Mouse (Mus musculus): ENCODE measurements around the gene Ilf3. TPM values are rescaled to one million over a fixed set of nuclear protein-coding genes. Genes with fewer than 3 reads are reported as not detected.

Gene Ilf3
- polyA plus RNA-seq, 1 experiment from 2014 or later: 193 TPM

- ATAC-seq (ENCODE audit: insufficient number of reproducible peaks, insufficient read depth, low FRiP score, low read depth): no peak
- Histone ChIP-seq H3K27ac (ENCODE audit: low read length) (no peak overlapping the region), H3K4me2 (replicated peaks; ENCODE audit: low read depth, low read length) (no peak overlapping the region), H3K4me3 (ENCODE audit: low read depth, low read length) (no peak overlapping the region), H3K27me3 (ENCODE audit: control insufficient read depth, insufficient read depth, low read length) (no peaks in the 10 kb centered on the region), H3K4me1 (ENCODE audit: control insufficient read depth, insufficient read depth, low read length) (peaks cover 9% of the 10 kb centered on the region; the same call in 1 of the 2 replicates), H3K9me3 (ENCODE audit: control insufficient read depth, low read depth, low read length) (no peaks in the 10 kb centered on the region), H3K36me3 (ENCODE audit: control insufficient read depth, insufficient read depth, low read length) (no peaks in the 10 kb centered on the region), H3K9ac (replicated peaks; ENCODE audit: low read depth, low read length) (no peak overlapping the region)
- WGBS: 86% methylated on average over 11 of the region's 11 CpGs
These were observed 43.4 kb upstream of the Ilf3 start for GRCm38 (mm10) chr9:21324269-21324668.

DNA sequence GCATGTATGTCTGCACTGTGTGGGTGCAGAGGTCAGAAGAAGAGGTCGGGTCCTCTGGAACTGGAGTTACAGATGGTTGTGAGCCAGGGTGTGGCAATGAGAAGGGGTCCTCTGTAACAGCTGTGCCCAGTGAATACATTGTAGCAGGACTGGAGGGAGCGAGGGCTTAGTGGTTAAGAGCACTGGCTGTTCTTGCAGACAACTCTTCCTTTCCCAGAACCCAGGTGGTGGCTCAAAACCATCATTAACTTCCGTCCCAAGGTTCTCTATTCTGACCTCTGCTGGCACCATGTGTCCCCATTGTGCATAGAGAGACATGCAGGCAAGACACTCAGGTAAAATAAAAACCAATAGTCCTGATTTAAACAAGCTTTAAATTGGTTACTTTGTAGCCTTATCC is 40.1 kb upstream of the Ilf3 start:
- no peak overlapping the region for H3K9ac ChIP-seq (replicated peaks; ENCODE audit: low read depth, low read length)
- no peaks in the 10 kb centered on the region for H3K9me3 ChIP-seq (ENCODE audit: control insufficient read depth, low read depth, low read length)
- WGBS: 67% methylated on average over 3 of the region's 3 CpGs
- no peak overlapping the region for H3K4me3 ChIP-seq (ENCODE audit: low read depth, low read length)
- no peaks in the 10 kb centered on the region for H3K27me3 ChIP-seq (ENCODE audit: control insufficient read depth, insufficient read depth, low read length)
- 0 out of 2 replicates have a peak, but pooled peaks cover 4% of the 10 kb centered on the region for H3K4me1 ChIP-seq (ENCODE audit: control insufficient read depth, insufficient read depth, low read length)
- ATAC-seq (ENCODE audit: insufficient number of reproducible peaks, insufficient read depth, low FRiP score, low read depth): no peak
- no peak overlapping the region for H3K4me2 ChIP-seq (replicated peaks; ENCODE audit: low read depth, low read length)
- no peaks in the 10 kb centered on the region for H3K36me3 ChIP-seq (ENCODE audit: control insufficient read depth, insufficient read depth, low read length)
- no peak overlapping the region for H3K27ac ChIP-seq (ENCODE audit: low read length)

GRCm38 (mm10) chr9:21328041-21328440 is 39.6 kb upstream of the Ilf3 start:
- no peak for ATAC-seq (ENCODE audit: insufficient number of reproducible peaks, insufficient read depth, low FRiP score, low read depth)
- Histone ChIP-seq H3K27ac (ENCODE audit: low read length) (no peak overlapping the region), H3K27me3 (ENCODE audit: control insufficient read depth, insufficient read depth, low read length) (no peaks in the 10 kb centered on the region), H3K4me2 (replicated peaks; ENCODE audit: low read depth, low read length) (no peak overlapping the region), H3K9ac (replicated peaks; ENCODE audit: low read depth, low read length) (no peak overlapping the region), H3K4me3 (ENCODE audit: low read depth, low read length) (no peak overlapping the region), H3K9me3 (ENCODE audit: control insufficient read depth, low read depth, low read length) (no peaks in the 10 kb centered on the region), H3K36me3 (ENCODE audit: control insufficient read depth, insufficient read depth, low read length) (no peaks in the 10 kb centered on the region), H3K4me1 (ENCODE audit: control insufficient read depth, insufficient read depth, low read length) (0 out of 2 replicates have a peak, but pooled peaks cover 4% of the 10 kb centered on the region)
- WGBS: 76% methylated on average over 3 of the region's 3 CpGs

DNA sequence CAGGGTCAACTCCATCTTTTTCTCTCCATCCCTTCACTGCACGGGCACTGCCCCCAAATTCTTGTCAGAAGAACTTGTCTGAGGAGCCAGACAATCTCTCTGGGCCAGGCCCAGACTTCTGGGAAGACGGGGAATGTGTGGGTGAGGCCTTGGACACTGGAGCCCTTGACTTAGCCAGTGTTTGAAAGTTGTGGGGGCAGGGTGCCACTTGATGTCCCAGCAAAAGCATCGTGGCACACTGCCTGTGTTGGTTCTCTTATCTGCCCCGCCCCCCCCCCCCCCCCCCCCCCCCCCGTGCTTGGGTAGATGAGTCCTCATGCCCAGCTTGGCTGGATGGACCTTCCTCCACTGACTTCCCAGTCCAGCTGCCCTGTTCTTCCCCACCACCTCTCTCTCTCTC is 38.6 kb upstream of the Ilf3 start:
- H3K4me3 ChIP-seq (ENCODE audit: low read depth, low read length): no peak overlapping the region
- H3K27ac ChIP-seq (ENCODE audit: low read length): no peak overlapping the region
- H3K36me3 ChIP-seq (ENCODE audit: control insufficient read depth, insufficient read depth, low read length): no peaks in the 10 kb centered on the region
- no peak for ATAC-seq (ENCODE audit: insufficient number of reproducible peaks, insufficient read depth, low FRiP score, low read depth)
- H3K9me3 ChIP-seq (ENCODE audit: control insufficient read depth, low read depth, low read length): no peaks in the 10 kb centered on the region
- H3K27me3 ChIP-seq (ENCODE audit: control insufficient read depth, insufficient read depth, low read length): no peaks in the 10 kb centered on the region
- 0 out of 2 replicates have a peak, but pooled peaks cover 4% of the 10 kb centered on the region for H3K4me1 ChIP-seq (ENCODE audit: control insufficient read depth, insufficient read depth, low read length)
- no peak overlapping the region for H3K9ac ChIP-seq (replicated peaks; ENCODE audit: low read depth, low read length)
- no peak overlapping the region for H3K4me2 ChIP-seq (replicated peaks; ENCODE audit: low read depth, low read length)
- WGBS: 63% methylated on average over 3 of the region's 5 CpGs

GRCm38 (mm10) chr9:21329699-21330289 is 37.9 kb upstream of the Ilf3 start:
- Histone ChIP-seq H3K9ac (replicated peaks; ENCODE audit: low read depth, low read length) (no peak overlapping the region), H3K36me3 (ENCODE audit: control insufficient read depth, insufficient read depth, low read length) (no peaks in the 10 kb centered on the region), H3K4me3 (ENCODE audit: low read depth, low read length) (no peak overlapping the region), H3K9me3 (ENCODE audit: control insufficient read depth, low read depth, low read length) (no peaks in the 10 kb centered on the region), H3K4me2 (replicated peaks; ENCODE audit: low read depth, low read length) (no peak overlapping the region), H3K27ac (ENCODE audit: low read length) (no peak overlapping the region), H3K4me1 (ENCODE audit: control insufficient read depth, insufficient read depth, low read length) (0 out of 2 replicates have a peak, but pooled peaks cover 4% of the 10 kb centered on the region), H3K27me3 (ENCODE audit: control insufficient read depth, insufficient read depth, low read length) (no peaks in the 10 kb centered on the region)
- 89% methylated on average over 10 of the region's 10 CpGs for WGBS
- no peak for ATAC-seq (ENCODE audit: insufficient number of reproducible peaks, insufficient read depth, low FRiP score, low read depth)

DNA sequence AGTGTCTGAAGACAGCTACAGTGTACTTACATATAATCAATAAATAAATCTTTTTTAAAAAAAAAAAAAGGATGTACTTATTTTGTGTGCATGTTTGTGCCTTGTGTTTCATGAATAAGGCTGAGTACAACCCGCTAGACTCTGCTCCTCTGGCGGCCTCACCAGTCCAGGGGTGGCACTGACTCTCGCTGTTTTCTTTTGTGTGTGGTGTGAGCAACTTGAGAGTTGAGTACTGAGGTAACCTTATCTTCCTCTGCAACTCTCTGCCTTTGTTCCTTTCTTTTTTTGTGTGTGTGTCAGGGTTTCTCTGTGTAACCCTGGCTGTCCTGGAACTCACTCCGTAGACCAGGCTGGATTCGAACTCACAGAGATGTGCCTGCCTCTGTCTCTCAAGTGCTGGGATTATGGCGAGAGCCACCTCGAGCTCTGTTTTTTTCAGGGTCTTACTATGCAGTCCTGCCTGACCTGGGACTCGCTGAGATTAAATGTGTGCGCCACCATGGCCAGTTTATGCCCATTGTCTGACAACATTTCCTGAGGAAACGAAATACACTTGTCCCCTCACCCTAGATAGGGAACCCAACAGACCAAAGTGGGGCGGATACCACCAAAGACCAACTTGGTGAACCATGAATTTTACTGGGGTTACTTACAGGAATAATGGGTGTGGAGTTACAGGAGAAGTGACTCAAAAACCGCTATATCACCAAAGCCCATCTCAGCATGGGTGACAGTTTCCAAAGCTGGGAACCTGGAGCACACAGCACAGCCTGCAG is 36.1 kb upstream of the Ilf3 start:
- Histone ChIP-seq H3K4me3 (ENCODE audit: low read depth, low read length) (no peak overlapping the region), H3K36me3 (ENCODE audit: control insufficient read depth, insufficient read depth, low read length) (no peaks in the 10 kb centered on the region), H3K27ac (ENCODE audit: low read length) (no peak overlapping the region), H3K27me3 (ENCODE audit: control insufficient read depth, insufficient read depth, low read length) (no peaks in the 10 kb centered on the region), H3K9ac (replicated peaks; ENCODE audit: low read depth, low read length) (no peak overlapping the region), H3K9me3 (ENCODE audit: control insufficient read depth, low read depth, low read length) (no peaks in the 10 kb centered on the region), H3K4me2 (replicated peaks; ENCODE audit: low read depth, low read length) (no peak overlapping the region), H3K4me1 (ENCODE audit: control insufficient read depth, insufficient read depth, low read length) (0 out of 2 replicates have a peak, but pooled peaks cover 4% of the 10 kb centered on the region)
- no peak for ATAC-seq (ENCODE audit: insufficient number of reproducible peaks, insufficient read depth, low FRiP score, low read depth)
- WGBS: 84% methylated on average over 12 of the region's 12 CpGs

- ATAC-seq (ENCODE audit: insufficient number of reproducible peaks, insufficient read depth, low FRiP score, low read depth): no peak
- H3K36me3 ChIP-seq (ENCODE audit: control insufficient read depth, insufficient read depth, low read length): no peaks in the 10 kb centered on the region
- H3K27ac ChIP-seq (ENCODE audit: low read length): no peak overlapping the region
- H3K4me2 ChIP-seq (replicated peaks; ENCODE audit: low read depth, low read length): no peak overlapping the region
- no peaks in the 10 kb centered on the region for H3K27me3 ChIP-seq (ENCODE audit: control insufficient read depth, insufficient read depth, low read length)
- no peak overlapping the region for H3K4me3 ChIP-seq (ENCODE audit: low read depth, low read length)
- H3K4me1 ChIP-seq (ENCODE audit: control insufficient read depth, insufficient read depth, low read length): 0 out of 2 replicates have a peak, but pooled peaks cover 4% of the 10 kb centered on the region
- WGBS: 49% methylated on average over 9 of the region's 9 CpGs
- no peaks in the 10 kb centered on the region for H3K9me3 ChIP-seq (ENCODE audit: control insufficient read depth, low read depth, low read length)
- no peak overlapping the region for H3K9ac ChIP-seq (replicated peaks; ENCODE audit: low read depth, low read length)
These were observed 35.3 kb upstream of the Ilf3 start for GRCm38 (mm10) chr9:21332161-21333061.

- no peak overlapping the region for H3K9ac ChIP-seq (replicated peaks; ENCODE audit: low read depth, low read length)
- WGBS: 57% methylated on average over 1 of the region's 1 CpGs
- no peaks in the 10 kb centered on the region for H3K36me3 ChIP-seq (ENCODE audit: control insufficient read depth, insufficient read depth, low read length)
- H3K9me3 ChIP-seq (ENCODE audit: control insufficient read depth, low read depth, low read length): no peaks in the 10 kb centered on the region
- no peak for ATAC-seq (ENCODE audit: insufficient number of reproducible peaks, insufficient read depth, low FRiP score, low read depth)
- no peak overlapping the region for H3K4me3 ChIP-seq (ENCODE audit: low read depth, low read length)
- H3K4me1 ChIP-seq (ENCODE audit: control insufficient read depth, insufficient read depth, low read length): 0 out of 2 replicates have a peak, but pooled peaks cover 4% of the 10 kb centered on the region
- no peak overlapping the region for H3K27ac ChIP-seq (ENCODE audit: low read length)
- no peak overlapping the region for H3K4me2 ChIP-seq (replicated peaks; ENCODE audit: low read depth, low read length)
- H3K27me3 ChIP-seq (ENCODE audit: control insufficient read depth, insufficient read depth, low read length): no peaks in the 10 kb centered on the region
These were observed 34.1 kb upstream of the Ilf3 start for GRCm38 (mm10) chr9:21333523-21333922.

All from stomach, embryonic 14.5 days (tissue).